Mouse (Mus musculus): ENCODE results near the gene Dennd6a. TPM values are rescaled to one million over a fixed set of nuclear protein-coding genes. Genes with fewer than 3 reads are reported as not detected.
"Not testable (repeated sequence)": the region's sequence is repeated elsewhere in the genome, so short reads cannot be mapped to it uniquely, and the experiment has no call there.

The Dennd6a gene
- total RNA-seq (2022) = 10 to 100 TPM; 31.6 to 44.2 (median 40.0) TPM

DNA sequence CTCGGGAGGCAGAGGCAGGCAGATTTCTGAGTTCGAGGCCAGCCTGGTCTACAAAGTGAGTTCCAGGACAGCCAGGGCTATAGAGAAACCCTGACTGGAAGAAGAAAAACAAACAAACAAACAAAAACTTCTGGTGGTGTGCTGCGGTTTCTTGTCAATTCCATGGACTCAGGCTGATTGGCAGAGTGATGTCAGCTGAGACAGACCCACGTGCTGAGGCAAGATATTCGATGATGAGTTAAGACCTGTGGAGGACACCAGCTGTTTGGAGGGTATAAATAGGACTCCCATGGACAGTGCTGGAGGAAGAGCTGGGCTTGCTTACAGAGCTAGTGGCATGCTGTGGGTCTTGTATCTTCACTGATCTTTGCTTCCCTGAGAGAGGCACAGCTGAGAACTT is at the start of gene Dennd6a:
Gene Dennd6a (plus strand): TSS at position 301 of the 400 bp plus-strand sequence.
- not testable (repeated sequence) for DNase-seq

- DNase-seq = no peak
Measured at GRCm38 (mm10) chr14:26525955-26526354, 47.7 kb upstream of the Dennd6a start.

GRCm38 (mm10) chr14:26528296-26528695 is 45.4 kb upstream of the Dennd6a start:
- no peak for DNase-seq

DNA sequence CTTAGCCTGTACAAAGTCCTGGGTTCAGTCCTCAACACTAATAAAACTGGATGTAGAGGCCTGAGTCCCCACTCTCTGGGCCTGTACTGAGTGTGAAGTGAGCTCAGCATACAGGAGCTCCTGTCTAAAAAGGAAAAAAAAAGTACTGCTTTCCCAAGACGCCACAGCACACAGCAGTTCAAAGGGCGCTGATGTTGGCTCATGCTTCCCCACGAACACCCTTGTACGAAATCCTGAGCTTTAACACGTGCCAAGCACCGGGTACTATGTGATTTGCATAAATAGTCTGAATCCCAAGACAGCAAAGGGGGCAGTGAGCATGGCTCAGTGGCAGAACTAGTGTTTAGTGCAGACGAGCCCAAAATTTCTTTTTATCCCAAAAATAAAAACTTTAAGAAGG is 43.3 kb upstream of the Dennd6a start:
- DNase-seq = no peak

DNA sequence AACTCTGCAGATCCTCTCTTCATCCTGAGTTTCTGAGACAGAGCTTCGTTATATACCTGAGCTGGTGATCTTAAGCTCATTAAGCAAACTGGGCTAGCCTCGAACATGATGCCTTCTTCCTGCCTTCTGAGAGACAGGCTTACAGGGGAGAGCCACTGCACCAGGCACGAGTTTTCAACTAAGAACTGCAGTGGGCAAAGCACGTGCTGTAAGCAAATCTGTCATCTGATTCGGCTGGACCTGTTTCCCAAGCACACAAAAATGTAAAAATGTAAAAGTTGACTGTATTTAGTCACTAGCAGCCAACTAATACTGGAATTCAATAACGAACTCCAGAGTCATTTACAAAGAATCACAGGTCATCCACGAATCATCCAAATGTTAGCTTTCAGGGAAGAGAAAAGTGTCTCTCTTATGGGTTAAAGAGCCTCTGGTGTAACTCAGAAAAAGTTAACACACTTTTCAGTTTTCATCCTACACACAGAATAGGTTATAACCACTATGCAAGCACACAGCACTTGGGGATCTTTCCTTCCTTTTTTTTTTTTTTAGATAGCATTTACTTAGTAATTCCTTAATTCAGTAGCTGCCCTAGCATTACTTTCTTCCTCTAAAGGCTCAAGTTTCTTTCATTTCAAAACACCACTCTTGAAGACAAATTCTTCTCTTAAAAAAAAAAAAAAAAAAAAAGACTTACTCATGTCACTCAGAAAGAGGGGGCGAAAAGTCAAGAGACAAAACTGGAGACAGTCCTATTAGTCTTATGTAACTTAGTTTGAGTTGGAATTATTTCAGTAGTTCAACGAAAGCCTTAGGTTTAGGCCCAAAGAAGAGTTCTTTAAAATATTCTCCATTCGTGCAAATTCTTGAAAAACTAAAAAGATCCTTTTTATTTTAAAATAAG is 42.0 kb upstream of the Dennd6a start:
- DNase-seq = no peak

GRCm38 (mm10) chr14:26532752-26533151 is 40.9 kb upstream of the Dennd6a start:
- DNase-seq = no peak

- no peak for DNase-seq
Measured at GRCm38 (mm10) chr14:26533267-26533666, 40.4 kb upstream of the Dennd6a start.

- DNase-seq = peak; percentile 55
Measured at GRCm38 (mm10) chr14:26533821-26534756, 39.6 kb upstream of the Dennd6a start.

GRCm38 (mm10) chr14:26534757-26535479 is 38.7 kb upstream of the Dennd6a start, which contains the start of gene Slmap:
Slmap (minus strand) TSS chr14:26534931.
- DNase-seq = peak; percentile 98

- no peak for DNase-seq
Measured at GRCm38 (mm10) chr14:26539241-26539640, 34.4 kb upstream of the Dennd6a start.

DNA sequence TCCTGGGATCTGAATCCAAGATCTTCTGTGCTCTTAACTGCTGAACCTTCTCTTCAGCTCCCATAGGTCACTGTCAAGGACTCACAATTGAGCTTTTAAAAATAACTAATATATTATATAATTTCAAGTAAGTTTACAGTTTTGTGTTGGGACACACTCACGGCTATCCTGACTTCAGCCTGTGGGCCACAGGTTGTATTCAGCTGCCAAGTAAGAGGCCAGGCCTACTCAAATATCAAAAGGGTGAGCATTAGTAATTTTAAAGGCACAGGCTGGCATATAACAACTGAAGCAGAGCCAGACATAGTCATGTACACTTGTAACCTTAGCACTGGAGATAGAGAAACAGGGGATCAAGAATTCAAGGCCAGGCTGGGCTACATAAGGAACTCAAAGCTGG is 33.1 kb upstream of the Dennd6a start:
- DNase-seq = no peak

DNA sequence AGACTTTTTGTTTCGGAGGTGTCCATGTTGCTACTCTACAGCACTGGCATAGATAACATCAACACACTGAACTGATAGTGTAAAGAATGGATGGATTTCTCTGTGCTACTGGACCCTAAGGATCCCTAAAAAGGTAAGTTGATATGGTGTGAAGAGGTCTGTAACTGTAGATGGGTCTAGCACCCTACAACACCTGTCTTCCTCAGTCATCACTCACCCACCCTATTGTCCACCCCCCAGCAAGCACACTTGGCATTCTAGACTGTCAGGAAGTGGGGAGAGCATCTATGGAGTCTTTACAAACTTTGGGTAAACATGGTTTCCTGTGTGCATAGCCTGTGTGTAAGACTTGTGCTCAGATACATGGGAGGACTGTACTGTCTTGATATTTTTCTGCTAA is 31.5 kb upstream of the Dennd6a start:
- no peak for DNase-seq

DNA sequence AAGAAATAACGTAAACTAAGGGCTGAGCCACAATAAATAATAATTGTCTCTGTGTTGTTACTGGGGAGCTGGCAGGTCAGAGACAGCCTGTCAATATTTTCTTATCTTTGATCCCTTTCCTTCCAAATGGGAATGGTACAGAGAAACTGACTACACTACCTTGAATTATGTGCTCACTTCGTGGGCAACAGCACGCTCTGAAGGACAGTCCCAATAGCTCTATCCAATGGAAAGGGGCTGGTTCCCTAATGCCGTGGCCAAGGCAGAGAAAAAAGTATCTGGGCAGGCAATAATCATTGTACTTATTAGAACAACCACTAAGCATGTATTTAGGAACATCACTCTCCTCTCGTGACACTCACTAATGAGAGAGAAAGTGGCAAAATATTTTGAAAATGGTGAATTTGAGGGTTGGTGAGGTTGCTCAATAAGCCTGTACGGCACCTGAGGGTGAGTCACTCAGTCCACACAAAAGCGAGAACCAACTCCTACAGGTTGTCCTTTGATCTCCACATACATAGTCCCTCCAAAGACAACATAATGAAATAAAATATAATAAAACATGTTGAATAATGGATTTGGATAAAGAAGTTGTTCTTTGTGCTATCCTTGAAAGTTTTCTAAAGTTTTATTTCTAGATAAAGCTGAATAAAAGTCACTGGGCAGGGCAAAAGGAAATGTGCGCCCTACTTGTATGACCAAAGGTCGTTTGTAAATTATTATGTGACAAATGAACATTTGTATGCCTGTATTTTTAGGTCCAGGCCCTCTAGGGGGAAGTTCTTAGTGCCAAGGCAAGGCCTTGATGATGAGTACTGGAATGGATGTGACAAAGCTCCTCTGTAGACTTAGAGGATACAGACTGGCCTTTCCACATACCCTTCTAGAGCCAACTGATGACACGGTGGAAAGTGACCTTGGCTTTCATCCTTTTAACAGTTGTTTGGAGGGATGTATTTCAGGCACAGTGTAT is 25.9 kb upstream of the Dennd6a start:
- no peak for DNase-seq

- DNase-seq = no peak
Measured at GRCm38 (mm10) chr14:26550712-26551111, 22.9 kb upstream of the Dennd6a start.

GRCm38 (mm10) chr14:26552441-26552840 is 21.2 kb upstream of the Dennd6a start:
- no peak for DNase-seq

DNA sequence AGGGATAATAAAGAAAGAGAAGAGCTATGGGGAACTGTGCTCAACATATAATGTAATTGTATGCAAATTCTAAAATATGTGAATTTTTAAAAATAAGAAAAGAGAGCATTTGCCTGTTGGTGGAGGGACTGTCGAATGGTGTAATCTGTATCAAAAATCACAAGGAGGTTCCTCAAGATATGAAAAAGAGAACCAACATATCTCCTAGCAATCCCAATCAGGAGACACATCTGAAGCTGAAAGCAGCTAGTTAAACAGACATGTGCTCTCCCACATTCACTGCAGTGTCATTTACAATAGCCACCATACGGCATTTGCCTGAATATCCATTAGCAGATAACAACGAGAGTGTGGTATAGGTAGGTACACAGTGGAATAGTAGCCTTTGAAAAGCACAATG is 20.8 kb upstream of the Dennd6a start:
- DNase-seq = no peak

DNA sequence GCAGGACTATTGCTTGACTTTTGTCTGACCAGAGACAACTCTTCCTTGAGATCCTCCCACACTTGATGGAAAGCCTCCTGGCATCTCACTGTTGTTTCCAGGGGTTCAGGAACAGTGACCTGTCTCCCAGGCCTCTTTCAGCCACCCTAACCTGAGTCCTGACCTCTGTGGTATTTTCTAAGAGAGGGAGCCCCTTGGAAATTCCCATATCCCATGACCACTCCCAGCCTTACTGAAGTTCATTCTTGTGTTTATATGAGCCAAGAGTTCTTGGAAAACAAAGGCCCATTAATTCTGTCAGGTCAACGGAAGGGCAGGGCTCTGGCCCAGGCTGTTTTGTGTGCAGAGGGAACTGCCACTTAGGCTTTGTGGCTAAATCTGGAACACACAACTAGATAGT is 16.1 kb upstream of the Dennd6a start:
- no peak for DNase-seq

DNA sequence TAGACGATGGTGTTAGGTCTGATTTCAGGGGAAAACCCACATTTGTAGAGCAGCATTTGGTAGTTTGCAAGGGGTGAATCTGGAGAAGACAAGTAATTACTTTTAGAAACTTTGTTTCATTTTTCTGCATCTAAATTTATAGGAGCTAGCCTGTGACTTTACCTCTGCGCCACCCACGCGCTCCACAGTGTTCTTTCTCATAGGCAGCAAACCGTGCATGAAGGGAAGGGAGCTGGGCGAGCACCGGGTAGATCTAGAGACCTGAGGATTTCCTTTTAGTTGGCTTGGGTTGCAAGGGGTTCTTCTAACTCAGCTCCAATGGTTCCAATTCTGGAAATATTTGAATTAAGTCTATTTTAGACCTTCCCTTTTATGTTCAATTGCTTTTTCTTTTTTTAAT is 15.1 kb upstream of the Dennd6a start:
- DNase-seq = no peak

DNA sequence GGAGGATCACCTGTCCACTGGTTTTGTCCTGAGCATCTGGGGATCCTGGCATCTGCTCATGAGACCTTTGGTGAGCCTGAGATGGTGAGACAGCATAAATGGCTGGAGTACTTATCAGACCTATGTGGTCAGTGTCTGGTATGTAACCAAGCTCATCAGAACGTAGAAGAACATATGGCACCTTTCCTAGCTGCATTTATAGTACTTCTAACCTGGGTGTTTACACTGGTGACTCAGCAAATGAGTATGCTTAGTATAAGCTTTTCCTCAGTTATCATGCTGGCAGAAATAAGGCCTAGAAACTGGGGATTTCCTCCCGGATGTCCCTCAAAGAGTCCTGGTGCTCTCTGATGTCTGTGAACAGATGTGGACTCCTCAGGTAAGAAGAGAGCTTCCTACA is 11.4 kb upstream of the Dennd6a start:
- no peak for DNase-seq

GRCm38 (mm10) chr14:26569880-26570279 is 3.8 kb upstream of the Dennd6a start:
- no peak for DNase-seq
